Mouse (Mus musculus): ENCODE measurements at regions not wholly inside any gene's neighbourhood (a gene's known extent, or its start where the extent isn't known, plus 50 kb on each side); places are given as distances from the start of the nearest gene placed in this dataset.
"Not testable (repeated sequence)": the region's sequence is repeated elsewhere in the genome, so short reads cannot be mapped to it uniquely, and the experiment has no call there.

DNA sequence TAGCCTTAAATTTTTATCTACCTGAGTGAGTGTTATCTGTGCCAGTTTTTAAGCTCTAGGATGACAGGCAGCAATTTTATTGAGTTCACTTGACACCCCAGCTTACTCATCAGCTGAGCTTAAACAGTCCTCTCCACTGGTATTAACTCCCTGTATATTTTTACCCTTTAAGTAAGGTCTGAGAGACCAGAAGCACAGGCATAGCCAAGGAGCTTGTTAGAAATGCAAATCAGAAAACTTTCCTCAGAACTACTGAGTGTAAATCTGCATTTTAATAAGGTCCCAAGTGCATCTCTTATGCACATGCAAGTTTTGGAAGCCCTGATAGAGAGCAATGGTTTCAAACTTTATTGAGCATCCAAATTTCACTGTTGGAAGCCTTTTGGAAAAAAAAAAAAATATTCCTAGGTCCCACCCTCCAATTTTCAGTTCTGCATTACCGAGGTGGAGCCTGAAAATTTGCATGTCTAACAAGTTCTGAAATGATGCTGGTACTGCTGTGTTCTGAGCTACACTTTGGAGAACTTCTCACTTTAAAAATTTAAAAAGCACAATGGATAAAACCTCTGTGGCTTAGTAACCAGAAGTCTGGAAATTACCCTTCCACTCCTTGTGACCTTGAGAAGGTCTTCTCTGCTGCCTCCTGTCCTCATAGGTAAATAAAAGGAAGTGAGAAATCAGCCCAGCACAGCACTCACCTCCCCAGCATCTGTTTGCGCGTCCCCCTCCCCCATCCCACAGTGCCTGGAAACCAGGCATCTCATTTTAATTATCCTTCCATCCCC lies 226.0 kb downstream of the Cd47 start:
- H3K36me3 ChIP-seq (ENCODE audit: control insufficient read depth, insufficient read depth, low read length), result no peaks in the 10 kb centered on the region
- no peak overlapping the region for H3K27ac ChIP-seq (ENCODE audit: low read depth)
- DNase-seq (ENCODE audit: low spot score) (no peak), ATAC-seq (replicated peaks; ENCODE audit: low FRiP score, low TSS enrichment, low read depth) (no peak)
- WGBS, result 12% methylated on average over 3 of the region's 3 CpGs
- no peak overlapping the region for H3K9ac ChIP-seq (ENCODE audit: low read length)
- H3K4me2 ChIP-seq (ENCODE audit: low read length), result no peak overlapping the region
- H3K4me1 ChIP-seq (replicated peaks; ENCODE audit: control insufficient read depth, insufficient read depth, low read length), result peaks cover 9% of the 10 kb centered on the region; the same call in 1 of the 2 replicates
- no peaks in the 10 kb centered on the region for H3K27me3 ChIP-seq (replicated peaks; ENCODE audit: control insufficient read depth, insufficient read depth, low read length)
- no peak overlapping the region for H3K4me3 ChIP-seq (ENCODE audit: low read depth, low read length)
- 0 out of 2 replicates have a peak, but pooled peaks cover 2% of the 10 kb centered on the region for H3K9me3 ChIP-seq (ENCODE audit: control insufficient read depth, low read length)

DNA sequence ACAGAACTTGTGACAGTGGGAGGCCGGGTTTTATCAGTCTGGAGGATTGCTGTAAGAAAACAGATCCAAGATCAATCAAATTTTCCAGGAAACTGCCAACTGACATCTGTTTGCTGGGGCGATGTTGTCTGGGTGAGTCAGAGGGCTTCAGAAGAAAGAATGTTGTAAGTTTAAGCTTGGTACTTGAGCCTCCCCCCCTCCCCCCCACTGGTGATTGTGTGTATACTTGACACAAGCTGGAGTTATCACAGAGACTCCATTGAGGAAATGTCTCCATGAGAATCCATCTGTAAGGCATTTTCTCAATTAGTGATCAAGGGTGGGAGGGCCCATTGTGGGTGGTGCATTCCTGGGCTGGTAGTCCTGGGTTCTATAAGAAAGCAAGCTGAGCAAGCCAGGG lies 226.9 kb downstream of the Cd47 start:
- H3K4me3 ChIP-seq (ENCODE audit: low read depth, low read length), result no peak overlapping the region

GRCm38 (mm10) chr16:50029711-50030110 lies 229.4 kb downstream of the Cd47 start:
- ATAC-seq (replicated peaks; ENCODE audit: low FRiP score, low TSS enrichment, low read depth), result no peak
- WGBS, result 83% methylated on average over 1 of the region's 1 CpGs
- Histone ChIP-seq H3K27ac (ENCODE audit: low read depth) (no peak overlapping the region), H3K9ac (ENCODE audit: low read length) (no peak overlapping the region), H3K27me3 (replicated peaks; ENCODE audit: control insufficient read depth, insufficient read depth, low read length) (no peaks in the 10 kb centered on the region), H3K4me2 (ENCODE audit: low read length) (no peak overlapping the region), H3K4me1 (replicated peaks; ENCODE audit: control insufficient read depth, insufficient read depth, low read length) (peaks cover 9% of the 10 kb centered on the region; the same call in 1 of the 2 replicates), H3K4me3 (ENCODE audit: low read depth, low read length) (no peak overlapping the region), H3K9me3 (ENCODE audit: control insufficient read depth, low read length) (no peaks in the 10 kb centered on the region), H3K36me3 (ENCODE audit: control insufficient read depth, insufficient read depth, low read length) (no peaks in the 10 kb centered on the region)
- no peak for DNase-seq (ENCODE audit: low spot score)

More for the DNA sequence above, 226.9 kb downstream of the Cd47 start:
- DNase-seq (ENCODE audit: low spot score) (no peak), ATAC-seq (replicated peaks; ENCODE audit: low FRiP score, low TSS enrichment, low read depth) (no peak)
- Histone ChIP-seq H3K27ac (ENCODE audit: low read depth) (no peak overlapping the region), H3K4me2 (ENCODE audit: low read length) (no peak overlapping the region), H3K36me3 (ENCODE audit: control insufficient read depth, insufficient read depth, low read length) (no peaks in the 10 kb centered on the region), H3K27me3 (replicated peaks; ENCODE audit: control insufficient read depth, insufficient read depth, low read length) (no peaks in the 10 kb centered on the region), H3K4me1 (replicated peaks; ENCODE audit: control insufficient read depth, insufficient read depth, low read length) (peaks cover 9% of the 10 kb centered on the region; the same call in 1 of the 2 replicates), H3K9me3 (ENCODE audit: control insufficient read depth, low read length) (0 out of 2 replicates have a peak, but pooled peaks cover 2% of the 10 kb centered on the region), H3K9ac (ENCODE audit: low read length) (no peak overlapping the region)
- WGBS, result 21% methylated on average over 2 of the region's 2 CpGs

DNA sequence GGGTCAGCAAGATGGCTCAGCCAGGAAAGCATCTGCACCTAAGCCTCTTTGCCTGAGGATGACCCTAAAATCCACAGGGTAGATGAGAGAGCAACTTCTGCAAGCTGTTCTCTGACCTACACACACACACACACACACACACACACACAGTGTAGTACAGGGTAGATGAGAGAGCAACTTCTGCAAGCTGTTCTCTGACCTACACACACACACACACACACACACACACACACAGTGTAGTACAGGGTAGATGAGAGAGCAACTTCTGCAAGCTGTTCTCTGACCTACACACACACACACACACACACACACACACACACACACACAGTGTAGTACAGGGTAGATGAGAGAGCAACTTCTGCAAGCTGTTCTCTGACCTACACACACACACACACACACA lies 230.0 kb downstream of the Cd47 start:
- not testable (repeated sequence) for H3K9ac ChIP-seq (ENCODE audit: low read length); H3K27me3 ChIP-seq (replicated peaks; ENCODE audit: control insufficient read depth, insufficient read depth, low read length); H3K27ac ChIP-seq (ENCODE audit: low read depth); H3K4me3 ChIP-seq (ENCODE audit: low read depth, low read length); H3K36me3 ChIP-seq (ENCODE audit: control insufficient read depth, insufficient read depth, low read length); DNase-seq (ENCODE audit: low spot score); H3K4me2 ChIP-seq (ENCODE audit: low read length); H3K4me1 ChIP-seq (replicated peaks; ENCODE audit: control insufficient read depth, insufficient read depth, low read length); H3K9me3 ChIP-seq (ENCODE audit: control insufficient read depth, low read length)
- peak; percentile 65 for ATAC-seq (replicated peaks; ENCODE audit: low FRiP score, low TSS enrichment, low read depth)

- Histone ChIP-seq H3K27ac (ENCODE audit: low read depth) (no peak overlapping the region), H3K4me3 (ENCODE audit: low read depth, low read length) (no peak overlapping the region), H3K9ac (ENCODE audit: low read length) (no peak overlapping the region), H3K9me3 (ENCODE audit: control insufficient read depth, low read length) (no peaks in the 10 kb centered on the region), H3K27me3 (replicated peaks; ENCODE audit: control insufficient read depth, insufficient read depth, low read length) (no peaks in the 10 kb centered on the region), H3K4me2 (ENCODE audit: low read length) (no peak overlapping the region), H3K36me3 (ENCODE audit: control insufficient read depth, insufficient read depth, low read length) (no peaks in the 10 kb centered on the region), H3K4me1 (replicated peaks; ENCODE audit: control insufficient read depth, insufficient read depth, low read length) (peaks cover 9% of the 10 kb centered on the region; the same call in 1 of the 2 replicates)
- ATAC-seq (replicated peaks; ENCODE audit: low FRiP score, low TSS enrichment, low read depth) (no peak), DNase-seq (ENCODE audit: low spot score) (no peak)
- 33% methylated on average over 2 of the region's 2 CpGs for WGBS
These were observed 230.6 kb downstream of the Cd47 start for GRCm38 (mm10) chr16:50030905-50031369.

- WGBS, result 78% methylated on average over 2 of the region's 2 CpGs
These were observed 232.5 kb downstream of the Cd47 start for GRCm38 (mm10) chr16:50032798-50033197.

GRCm38 (mm10) chr16:50036296-50036734 lies 236.0 kb downstream of the Cd47 start:
- Histone ChIP-seq H3K4me3 (ENCODE audit: low read depth, low read length) (no peak overlapping the region), H3K9ac (ENCODE audit: low read length) (no peak overlapping the region), H3K4me2 (ENCODE audit: low read length) (no peak overlapping the region), H3K4me1 (replicated peaks; ENCODE audit: control insufficient read depth, insufficient read depth, low read length) (no peaks in the 10 kb centered on the region), H3K36me3 (ENCODE audit: control insufficient read depth, insufficient read depth, low read length) (no peaks in the 10 kb centered on the region), H3K27me3 (replicated peaks; ENCODE audit: control insufficient read depth, insufficient read depth, low read length) (no peaks in the 10 kb centered on the region), H3K9me3 (ENCODE audit: control insufficient read depth, low read length) (no peaks in the 10 kb centered on the region), H3K27ac (ENCODE audit: low read depth) (no peak overlapping the region)
- ATAC-seq (replicated peaks; ENCODE audit: low FRiP score, low TSS enrichment, low read depth) (no peak), DNase-seq (ENCODE audit: low spot score) (no peak)
- 54% methylated on average over 5 of the region's 5 CpGs for WGBS

More at GRCm38 (mm10) chr16:50032798-50033197, 232.5 kb downstream of the Cd47 start:
- Histone ChIP-seq H3K9ac (ENCODE audit: low read length) (no peak overlapping the region), H3K4me2 (ENCODE audit: low read length) (no peak overlapping the region), H3K36me3 (ENCODE audit: control insufficient read depth, insufficient read depth, low read length) (no peaks in the 10 kb centered on the region), H3K4me1 (replicated peaks; ENCODE audit: control insufficient read depth, insufficient read depth, low read length) (no peaks in the 10 kb centered on the region), H3K27ac (ENCODE audit: low read depth) (no peak overlapping the region), H3K9me3 (ENCODE audit: control insufficient read depth, low read length) (no peaks in the 10 kb centered on the region), H3K4me3 (ENCODE audit: low read depth, low read length) (no peak overlapping the region), H3K27me3 (replicated peaks; ENCODE audit: control insufficient read depth, insufficient read depth, low read length) (no peaks in the 10 kb centered on the region)
- no peak for ATAC-seq (replicated peaks; ENCODE audit: low FRiP score, low TSS enrichment, low read depth)
- DNase-seq (ENCODE audit: low spot score), result no peak

GRCm38 (mm10) chr16:50044103-50044502 lies 243.8 kb downstream of the Cd47 start:
- H3K4me3 ChIP-seq (ENCODE audit: low read depth, low read length), result no peak overlapping the region
- ATAC-seq (replicated peaks; ENCODE audit: low FRiP score, low TSS enrichment, low read depth), result no peak
- WGBS, result 91% methylated on average over 1 of the region's 1 CpGs

More at GRCm38 (mm10) chr16:50044103-50044502, 243.8 kb downstream of the Cd47 start:
- Histone ChIP-seq H3K9me3 (ENCODE audit: control insufficient read depth, low read length) (no peaks in the 10 kb centered on the region), H3K4me2 (ENCODE audit: low read length) (no peak overlapping the region), H3K27me3 (replicated peaks; ENCODE audit: control insufficient read depth, insufficient read depth, low read length) (no peaks in the 10 kb centered on the region), H3K9ac (ENCODE audit: low read length) (no peak overlapping the region), H3K36me3 (ENCODE audit: control insufficient read depth, insufficient read depth, low read length) (no peaks in the 10 kb centered on the region), H3K4me1 (replicated peaks; ENCODE audit: control insufficient read depth, insufficient read depth, low read length) (0 out of 2 replicates have a peak, but pooled peaks cover 3% of the 10 kb centered on the region), H3K27ac (ENCODE audit: low read depth) (no peak overlapping the region)
- DNase-seq (ENCODE audit: low spot score), result no peak
